Mouse (Mus musculus) heart, postnatal 0 days (tissue): ENCODE measurements around the gene Fxn.

ENCODE experiments used
- CTCF ChIP-seq: IDR thresholded peaks from 2 replicates; pipeline ENCODE4 v1.5.1; 2016; ENCODE audit warnings: antibody characterized with exemption, control low read depth, low read depth
- EP300 ChIP-seq: IDR thresholded peaks from 2 replicates; pipeline ENCODE4 v1.6.1; 2016; ENCODE audit warnings: antibody characterized with exemption, low read depth

DNA sequence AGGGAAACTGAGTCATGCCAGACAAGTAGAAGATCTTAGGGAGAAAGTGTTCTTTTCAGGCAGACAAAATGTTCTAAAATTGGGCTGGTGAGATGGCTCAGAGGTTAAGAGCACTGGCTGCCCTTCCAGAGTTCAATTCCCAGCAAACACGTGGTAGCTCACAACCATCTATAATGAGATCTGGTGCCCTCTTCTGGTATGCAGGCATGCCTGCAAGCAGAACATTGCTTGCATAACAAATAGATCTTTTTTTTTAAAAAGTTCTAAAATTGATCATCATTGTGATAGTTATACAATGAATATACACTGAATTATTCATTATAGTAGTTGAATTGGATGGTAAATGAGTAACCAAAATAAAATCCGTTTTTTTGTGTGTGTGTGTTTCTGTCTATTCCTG is 62.1 kb downstream of the Fxn start:
- peak; percentile 43 for TF ChIP-seq CTCF
- no peak for TF ChIP-seq EP300
